Mouse (Mus musculus) heart, embryonic 15.5 days (tissue): Measurements from ENCODE around the gene Gpn1. TPM values are rescaled to one million over a fixed set of nuclear protein-coding genes. Genes with fewer than 3 reads are reported as not detected.
A peak's percentile ranks its signal among the peaks of the same experiment; 100 is the strongest.

ENCODE experiments used
- ATAC-seq: fragments of 200-750 bp; cut with Nextera tagmentation; replicated peaks from 2 replicates; pipeline ENCODE4 v1.8.0; 2017; ENCODE audit warnings: low read depth, moderate TSS enrichment; ENCODE audit not compliant: insufficient number of reproducible peaks, insufficient read depth, low FRiP score
- H3K27ac ChIP-seq: fragments of 300-500 bp; sonication (generic); 2 replicates; pipeline ENCODE4 v1.5.1; 2015; ENCODE audit warnings: mild to moderate bottlenecking, inconsistent platforms
- H3K27me3 ChIP-seq: fragments of 300-500 bp; sonication (generic); 2 replicates; pipeline ENCODE4 v1.6.1; 2015; ENCODE audit warnings: inconsistent platforms
- H3K36me3 ChIP-seq: fragments of 300-500 bp; sonication (generic); 2 replicates; pipeline ENCODE4 v1.6.1; 2015; ENCODE audit warnings: mild to moderate bottlenecking, inconsistent platforms
- H3K4me1 ChIP-seq: fragments of 300-500 bp; sonication (generic); replicated peaks from 2 replicates; pipeline ENCODE4 v1.6.1; 2015; ENCODE audit warnings: inconsistent platforms
- H3K4me2 ChIP-seq: fragments of 300-500 bp; sonication (generic); 2 replicates; pipeline ENCODE4 v1.6.1; 2015; ENCODE audit warnings: inconsistent platforms, mild to moderate bottlenecking, moderate library complexity
- H3K4me3 ChIP-seq: fragments of 300-500 bp; sonication (generic); 2 replicates; pipeline ENCODE4 v1.5.1; 2015; ENCODE audit warnings: mild to moderate bottlenecking, inconsistent platforms
- H3K9ac ChIP-seq: fragments of 300-500 bp; sonication (generic); 2 replicates; pipeline ENCODE4 v1.6.1; 2015; ENCODE audit warnings: mild to moderate bottlenecking, inconsistent platforms
- H3K9me3 ChIP-seq: fragments of 300-500 bp; sonication (generic); replicated peaks from 2 replicates; pipeline ENCODE4 v1.6.1; 2016; ENCODE audit warnings: inconsistent platforms
- WGBS: fragments of 180-500 bp; shearing (Covaris S2); methylation state at CpG from one replicate; pipeline ENCODE4 v1.1.7; 2015; ENCODE audit warnings: mixed read lengths; 5-methylcytosine and 5-hydroxymethylcytosine counted together
- polyA plus RNA-seq: library from polyadenylated mRNA; unstranded; fragments of >200 nt; fragmentation: Nextera tagmentation; extraction: Ambion mirVana; gene quantifications from 2 replicates; pipeline ENCODE4 v1.2.1, GENCODE M21; 2015

Gene Gpn1
- polyA plus RNA-seq, 1 experiment from 2014 or later = 36.1 TPM

GRCm38 (mm10) chr5:31560352-31560751, 65.8 kb downstream of the Gpn1 start:
- Histone ChIP-seq H3K4me2 (no peak overlapping the region), H3K9me3 (no peaks in the 10 kb centered on the region), H3K36me3 (peaks cover 19% of the 10 kb centered on the region), H3K27me3 (no peaks in the 10 kb centered on the region), H3K9ac (no peak overlapping the region), H3K4me1 (peaks cover 26% of the 10 kb centered on the region), H3K27ac (no peak overlapping the region), H3K4me3 (no peak overlapping the region)
- ATAC-seq = no peak
- 92% methylated on average over 2 of the region's 2 CpGs for WGBS

GRCm38 (mm10) chr5:31562036-31562666, 67.6 kb downstream of the Gpn1 start:
- WGBS = 65% methylated on average over 7 of the region's 7 CpGs
- H3K27ac ChIP-seq = peak overlapping the region; percentile 47
- H3K4me1 ChIP-seq = peaks cover 27% of the 10 kb centered on the region
- H3K9ac ChIP-seq = no peak overlapping the region
- ATAC-seq = no peak
- no peak overlapping the region for H3K4me3 ChIP-seq
- H3K27me3 ChIP-seq = no peaks in the 10 kb centered on the region
- no peak overlapping the region for H3K4me2 ChIP-seq
- H3K36me3 ChIP-seq = peaks cover 7% of the 10 kb centered on the region
- H3K9me3 ChIP-seq = no peaks in the 10 kb centered on the region

Other genes with a start within 250 kb of the Gpn1 start
- gene Krtcap3, start 243.1 kb upstream of the Gpn1 start, polyA plus RNA-seq = 3.0 and 7.0 TPM in 2 replicates
- 22.3 and 22.7 TPM in 2 replicates for gene Ift172, start 203.6 kb upstream of the Gpn1 start, polyA plus RNA-seq
- 16.4 and 24.1 TPM in 2 replicates for gene Fndc4, start 198.7 kb upstream of the Gpn1 start, polyA plus RNA-seq
- gene Gckr, start 197.3 kb upstream of the Gpn1 start, polyA plus RNA-seq = 0.09 and 0.30 TPM in 2 replicates
- gene Zfp512, start 42.3 kb upstream of the Gpn1 start, polyA plus RNA-seq = 33.1 and 41.8 TPM in 2 replicates
- gene 4930548H24Rik, start 9.0 kb upstream of the Gpn1 start, polyA plus RNA-seq = not detected in 2 replicates
- 20.0 and 23.0 TPM in 2 replicates for gene Slc4a1ap, start 32.3 kb downstream of the Gpn1 start, polyA plus RNA-seq
- gene Supt7l, start 33.1 kb downstream of the Gpn1 start, polyA plus RNA-seq = 15.6 and 19.2 TPM in 2 replicates
- 344 and 459 TPM in 2 replicates for gene Mrpl33, start 102.2 kb downstream of the Gpn1 start, polyA plus RNA-seq
- gene Rbks, start 202.9 kb downstream of the Gpn1 start, polyA plus RNA-seq = 3.9 and 4.4 TPM in 2 replicates
- 45.2 and 48.7 TPM in 2 replicates for gene Babam2, start 202.9 kb downstream of the Gpn1 start, polyA plus RNA-seq